Mouse (Mus musculus) ES-E14 (cell line): ENCODE measurements around the gene Hrh2.

ENCODE experiments used
- CHD2 ChIP-seq: IDR thresholded peaks from 2 replicates; pipeline ENCODE4 v1.6.1; 2014; ENCODE audit warnings: mild to moderate bottlenecking, low read depth, low read length, inconsistent platforms
- HCFC1 ChIP-seq: IDR thresholded peaks from 2 replicates; pipeline ENCODE4 v1.6.1; 2012; ENCODE audit warnings: low read length, inconsistent platforms, borderline replicate concordance; ENCODE audit not compliant: insufficient read depth
- MAFK ChIP-seq: IDR thresholded peaks from 2 replicates; pipeline ENCODE4 v1.6.1; 2014; ENCODE audit warnings: mild to moderate bottlenecking, low read depth, low read length, inconsistent platforms; ENCODE audit not compliant: insufficient read depth
- ZC3H11A ChIP-seq: IDR thresholded peaks from 2 replicates; pipeline ENCODE4 v1.6.1; 2012; ENCODE audit warnings: low read depth, mild to moderate bottlenecking, inconsistent platforms, low read length, borderline replicate concordance
- ZNF384 ChIP-seq: IDR thresholded peaks from 2 replicates; pipeline ENCODE4 v1.6.1; 2012; ENCODE audit warnings: low read depth, low read length, inconsistent platforms

DNA sequence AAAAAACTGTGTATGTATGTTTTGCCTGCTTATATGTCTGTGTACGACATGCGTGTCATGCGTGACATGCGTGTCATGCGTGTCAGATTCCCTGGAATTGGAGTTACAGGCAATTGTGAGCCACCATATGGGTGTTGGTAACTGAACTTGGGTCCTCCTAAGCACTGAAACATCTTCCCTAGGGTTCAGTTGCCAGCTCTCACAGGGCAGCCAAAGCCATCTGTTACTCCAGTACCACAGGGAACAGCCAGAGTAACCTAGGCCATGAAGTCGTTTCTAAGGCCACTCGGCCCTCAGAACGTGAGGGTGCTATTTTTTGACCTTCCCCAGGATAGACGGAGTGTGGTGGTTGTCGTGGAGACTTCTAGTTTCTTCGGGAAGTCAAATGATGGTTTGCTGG lies 32.2 kb upstream of the Hrh2 start:
- TF ChIP-seq CHD2 (no peak), MAFK (no peak), HCFC1 (no peak), ZC3H11A (no peak), ZNF384 (no peak)
